Comparison of ENCODE assay signal across 13 mouse cellular contexts in the genomic region with DNA sequence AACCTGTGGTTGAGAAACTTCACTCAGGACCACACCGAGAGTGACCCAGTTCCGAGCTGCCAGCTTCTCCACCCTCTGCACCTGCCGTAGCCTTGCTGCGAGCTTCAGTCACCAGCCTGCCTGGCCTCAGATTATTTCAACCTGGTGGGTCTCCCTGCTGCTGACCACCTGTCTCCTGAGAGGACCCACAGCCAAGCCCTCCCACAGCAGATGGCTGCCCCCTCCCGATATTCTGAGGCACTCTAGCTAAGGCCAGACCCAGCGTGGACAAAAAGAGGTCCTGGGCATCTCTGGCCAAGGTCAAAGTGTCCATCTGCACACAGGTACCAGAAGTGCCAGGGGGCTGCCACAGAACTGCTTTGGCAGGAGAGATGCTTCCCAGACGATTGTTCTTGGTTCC.
"Had no signal": no experiment of that assay in that cellular context is flagged by ENCODE, and none has a peak within 500 bp of the region (broad histone marks: within the 10 kb centered on the region; RNA-seq: fewer than 3 reads in every experiment).

No protein-coding gene starts in this region.

- H3K4me3 ChIP-seq: left cerebral cortex, adult 2 months; limb, embryonic 12.5 days; midbrain, embryonic 10.5 days; myocyte; neural tube, embryonic 15.5 days had no signal

- ATAC-seq: lung, postnatal 0 days had no signal

- H3K27me3 ChIP-seq: limb, embryonic 12.5 days; neural tube, embryonic 15.5 days had no signal

- H3K4me2 ChIP-seq: limb, embryonic 12.5 days; neural tube, embryonic 15.5 days had no signal

- H3K4me1 ChIP-seq: limb, embryonic 12.5 days; midbrain, embryonic 10.5 days; neural tube, embryonic 15.5 days had no signal

- H3K27ac ChIP-seq: left cerebral cortex, adult 2 months; limb, embryonic 12.5 days; liver, embryonic 14.5 days; midbrain, embryonic 10.5 days; neural tube, embryonic 15.5 days; stomach, postnatal 0 days had no signal

- H3K36me3 ChIP-seq: limb, embryonic 12.5 days; midbrain, embryonic 10.5 days; neural tube, embryonic 15.5 days had no signal

- H3K9me3 ChIP-seq: limb, embryonic 12.5 days; midbrain, embryonic 10.5 days; neural tube, embryonic 15.5 days had no signal

- H3K9ac ChIP-seq: limb, embryonic 12.5 days; liver, embryonic 14.5 days; neural tube, embryonic 15.5 days had no signal

- DNase-seq: kidney, postnatal 10 days; lung, adult 2 months; lung, postnatal 36 days; midbrain, embryonic 14.5 days; right cerebral cortex, adult 18-20 months had no signal
